Mouse (Mus musculus) neural tube, embryonic 14.5 days (tissue): ENCODE measurements around the gene Gm6583. TPM values are rescaled to one million over a fixed set of nuclear protein-coding genes. Genes with fewer than 3 reads are reported as not detected.

Source experiments
- polyA plus RNA-seq: library from polyadenylated mRNA; unstranded; fragments of >200 nt; fragmentation: Nextera tagmentation; extraction: Ambion mirVana; gene quantifications from 2 replicates; pipeline ENCODE4 v1.2.1, GENCODE M21; 2014

Gm6583 gene
- polyA plus RNA-seq, 1 experiment from 2014 or later, result 0.44 TPM

Other genes with a start within 250 kb of the Gm6583 start
- 0.79 and 2.7 TPM in 2 replicates for gene Cryba4, start 103.5 kb downstream of the Gm6583 start, polyA plus RNA-seq
- gene Crybb1, start 100.2 kb downstream of the Gm6583 start, polyA plus RNA-seq, result 3.4 and 4.5 TPM in 2 replicates
- 27.1 and 28.1 TPM in 2 replicates for gene Tpst2, start 79.3 kb downstream of the Gm6583 start, polyA plus RNA-seq
- 19.6 and 24.7 TPM in 2 replicates for gene Tfip11, start 29.7 kb downstream of the Gm6583 start, polyA plus RNA-seq
- 61.6 and 71.9 TPM in 2 replicates for gene Srrd, start 13.0 kb downstream of the Gm6583 start, polyA plus RNA-seq
- gene Hps4, start 12.9 kb downstream of the Gm6583 start, polyA plus RNA-seq, result 37.5 and 42.9 TPM in 2 replicates
- gene Asphd2, start 38.8 kb upstream of the Gm6583 start, polyA plus RNA-seq, result 49.5 and 58.7 TPM in 2 replicates
- gene Gm6588, start 93.4 kb upstream of the Gm6583 start, polyA plus RNA-seq, result 0.37 and 0.71 TPM in 2 replicates
- gene Sez6l, start 221.2 kb upstream of the Gm6583 start, polyA plus RNA-seq, result 27.6 and 30.4 TPM in 2 replicates